Mouse (Mus musculus): ENCODE results near the gene Eml1.

Gene Eml1

DNA sequence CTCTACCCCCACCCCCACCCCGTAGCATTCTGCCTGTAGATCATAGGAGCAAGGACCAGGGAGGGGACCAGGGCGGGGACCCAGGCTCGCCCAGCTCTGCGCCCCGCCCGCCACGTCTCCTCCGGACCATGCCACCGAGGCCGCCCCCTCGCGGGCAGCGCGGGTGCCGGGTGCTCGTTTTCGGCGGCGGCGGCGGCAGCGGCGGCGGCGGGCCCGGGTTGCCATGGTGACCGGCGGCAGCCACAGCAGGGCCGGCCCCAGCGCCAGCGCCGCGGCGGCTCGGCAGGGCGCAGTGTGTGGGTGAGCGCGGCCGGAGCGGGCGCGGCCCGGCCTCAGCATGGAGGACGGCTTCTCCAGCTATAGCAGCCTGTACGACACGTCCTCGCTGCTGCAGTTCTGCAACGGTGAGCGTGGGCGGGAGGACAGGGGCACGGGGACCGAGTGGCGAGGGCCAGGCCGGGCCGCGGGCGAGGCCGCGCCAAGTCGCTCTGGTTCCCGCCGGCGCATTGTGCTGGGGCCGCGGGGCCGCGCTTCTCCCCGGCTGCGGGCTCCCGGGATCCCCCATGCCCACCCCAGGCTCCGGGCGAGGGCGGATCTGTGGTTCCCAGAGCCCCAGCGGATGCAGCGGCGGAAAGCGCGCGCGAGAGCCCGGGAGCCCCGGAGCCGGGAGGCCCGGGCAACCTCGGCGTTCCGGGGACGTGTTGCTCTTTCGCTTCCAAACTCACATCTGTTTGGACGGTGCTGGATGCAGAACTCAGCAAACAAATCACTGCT lies 52.3 kb downstream of the Eml1 start:
- DNase-seq = peak; percentile 68 to 75

GRCm38 (mm10) chr12:108430964-108431363 lies 60.2 kb downstream of the Eml1 start:
- DNase-seq = no peak

DNA sequence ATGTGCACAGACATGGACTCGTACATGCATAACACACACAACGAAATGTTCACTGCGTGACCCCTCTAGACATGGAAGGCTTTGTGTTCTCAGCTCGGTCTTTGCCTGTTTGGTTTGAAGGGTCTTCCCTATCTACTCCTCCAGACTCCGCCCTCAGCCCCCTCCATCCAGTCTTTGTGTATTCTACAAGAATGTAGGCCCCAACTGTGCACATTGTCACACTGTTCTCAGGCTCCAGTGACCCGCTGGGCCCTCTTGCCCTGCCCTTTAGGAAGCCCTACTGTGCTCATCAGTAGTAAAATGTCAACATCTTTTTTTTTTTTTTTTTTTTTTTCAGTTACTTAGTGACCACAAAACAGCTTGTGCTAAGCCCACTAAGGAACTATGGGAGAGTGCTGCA lies 61.0 kb downstream of the Eml1 start:
- DNase-seq = no peak

DNA sequence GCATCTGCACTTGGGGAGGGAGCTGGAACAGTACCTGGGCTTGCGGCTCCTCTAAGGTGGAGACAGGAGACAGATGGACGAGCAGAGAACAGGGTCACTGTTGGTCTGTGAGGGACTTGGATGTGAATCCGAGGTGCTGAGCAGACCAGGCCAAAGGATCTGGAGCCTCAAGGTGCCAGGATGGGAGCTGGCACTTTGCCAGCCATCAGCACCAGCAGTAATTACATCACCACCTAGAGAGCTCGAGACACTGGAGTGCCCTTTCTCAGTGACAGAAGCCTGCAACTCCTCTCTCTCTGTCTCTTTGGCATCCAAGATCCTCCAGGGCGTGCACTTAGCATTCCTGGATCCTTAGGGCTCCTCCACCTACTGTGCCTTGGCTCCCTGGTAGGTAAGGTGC lies 61.8 kb downstream of the Eml1 start:
- no peak for DNase-seq

DNA sequence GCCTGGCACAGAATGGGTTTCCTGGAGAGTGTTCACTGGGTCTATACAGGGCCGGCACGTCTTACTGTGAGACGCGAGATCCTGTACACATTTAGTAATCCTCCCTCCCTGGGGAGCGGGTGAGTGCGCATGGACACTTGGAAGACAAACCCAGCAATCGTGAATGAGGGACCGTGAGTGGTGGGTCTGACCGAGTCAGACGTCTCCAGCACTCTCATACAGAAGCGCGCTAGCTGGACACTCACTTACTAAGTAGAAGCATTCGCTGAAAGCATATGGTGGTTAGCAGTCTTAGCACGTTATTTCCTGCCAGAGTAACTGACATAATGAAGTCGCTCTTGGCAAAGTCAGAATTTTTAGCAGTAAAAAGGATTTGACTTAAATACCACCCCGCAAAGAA lies 62.3 kb downstream of the Eml1 start:
- DNase-seq = no peak

GRCm38 (mm10) chr12:108433498-108433897 lies 62.7 kb downstream of the Eml1 start:
- DNase-seq = no peak

DNA sequence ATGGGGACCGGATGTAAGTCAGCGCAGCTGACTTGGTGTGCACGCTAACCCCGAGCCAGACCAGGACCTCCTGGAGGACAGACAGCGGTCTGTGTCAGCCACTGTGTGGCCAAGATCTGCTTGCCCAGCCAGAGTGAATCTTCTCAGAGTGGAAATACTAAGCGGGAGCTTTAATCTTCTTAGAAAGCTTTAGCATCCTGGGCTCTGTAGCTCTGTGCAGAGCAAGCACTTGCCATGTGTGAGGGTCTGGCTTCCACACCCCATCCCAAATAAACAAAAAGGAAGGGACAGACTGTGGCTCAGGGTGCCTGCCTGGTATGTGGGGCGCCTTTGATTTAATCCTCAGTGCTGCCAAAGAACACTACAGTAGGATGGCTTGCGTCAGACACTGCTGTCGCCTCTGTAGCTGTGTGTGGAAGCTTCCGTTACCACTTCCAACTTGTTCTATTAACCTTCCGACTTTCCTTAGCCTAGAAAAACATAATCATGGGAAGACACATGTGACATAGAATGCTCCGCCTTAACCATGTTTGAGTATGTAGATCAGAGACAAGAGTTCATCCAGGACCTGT lies 64.8 kb downstream of the Eml1 start:
- DNase-seq = no peak

DNA sequence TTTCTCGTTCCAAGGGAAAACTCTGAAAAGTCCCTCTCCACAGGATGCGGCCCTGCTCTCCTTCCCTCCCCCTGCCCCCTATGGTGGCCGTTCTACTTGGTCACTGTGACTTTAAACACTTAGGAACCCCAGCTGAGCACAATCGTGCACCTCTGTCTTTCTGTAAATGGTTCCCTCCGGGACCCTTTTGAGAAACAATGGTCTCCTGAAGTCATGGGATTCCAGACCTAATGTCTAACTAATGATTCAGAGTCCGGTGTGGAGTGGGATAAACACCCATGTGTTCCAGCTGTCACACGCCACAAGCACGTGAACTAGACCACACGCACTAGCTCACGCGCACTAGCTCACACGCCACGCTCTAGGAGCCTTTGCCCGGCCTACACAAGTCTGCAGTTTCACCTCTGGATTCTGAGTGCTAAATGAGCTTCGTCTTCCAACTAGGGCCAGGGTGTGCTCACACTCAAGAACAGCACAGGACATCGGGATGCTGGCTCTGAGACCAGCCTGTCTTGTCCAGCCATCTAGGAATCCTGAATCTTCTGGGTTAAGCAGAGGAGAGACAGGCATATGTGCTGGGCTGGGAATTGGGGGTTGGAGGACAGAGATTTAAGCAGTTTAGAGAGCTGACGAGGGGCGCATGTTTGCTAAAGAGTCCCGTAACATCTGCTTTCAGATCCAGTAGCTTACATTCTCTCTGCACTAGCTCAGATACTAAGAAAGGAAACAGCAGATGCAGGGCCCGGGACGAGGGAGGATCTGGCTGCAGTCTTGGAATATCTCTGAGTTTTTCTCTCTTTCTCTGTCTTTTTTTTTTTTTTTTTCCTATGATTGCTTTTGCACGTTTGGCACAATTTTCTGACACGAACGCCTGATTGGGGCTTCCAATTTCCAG lies 65.5 kb downstream of the Eml1 start:
- DNase-seq = no peak

- DNase-seq = no peak
Measured at GRCm38 (mm10) chr12:108437446-108437845, 66.7 kb downstream of the Eml1 start.

- no peak for DNase-seq
Measured at GRCm38 (mm10) chr12:108443271-108443670, 72.5 kb downstream of the Eml1 start.

- DNase-seq = no peak
Measured at GRCm38 (mm10) chr12:108443708-108444107, 73.0 kb downstream of the Eml1 start.

DNA sequence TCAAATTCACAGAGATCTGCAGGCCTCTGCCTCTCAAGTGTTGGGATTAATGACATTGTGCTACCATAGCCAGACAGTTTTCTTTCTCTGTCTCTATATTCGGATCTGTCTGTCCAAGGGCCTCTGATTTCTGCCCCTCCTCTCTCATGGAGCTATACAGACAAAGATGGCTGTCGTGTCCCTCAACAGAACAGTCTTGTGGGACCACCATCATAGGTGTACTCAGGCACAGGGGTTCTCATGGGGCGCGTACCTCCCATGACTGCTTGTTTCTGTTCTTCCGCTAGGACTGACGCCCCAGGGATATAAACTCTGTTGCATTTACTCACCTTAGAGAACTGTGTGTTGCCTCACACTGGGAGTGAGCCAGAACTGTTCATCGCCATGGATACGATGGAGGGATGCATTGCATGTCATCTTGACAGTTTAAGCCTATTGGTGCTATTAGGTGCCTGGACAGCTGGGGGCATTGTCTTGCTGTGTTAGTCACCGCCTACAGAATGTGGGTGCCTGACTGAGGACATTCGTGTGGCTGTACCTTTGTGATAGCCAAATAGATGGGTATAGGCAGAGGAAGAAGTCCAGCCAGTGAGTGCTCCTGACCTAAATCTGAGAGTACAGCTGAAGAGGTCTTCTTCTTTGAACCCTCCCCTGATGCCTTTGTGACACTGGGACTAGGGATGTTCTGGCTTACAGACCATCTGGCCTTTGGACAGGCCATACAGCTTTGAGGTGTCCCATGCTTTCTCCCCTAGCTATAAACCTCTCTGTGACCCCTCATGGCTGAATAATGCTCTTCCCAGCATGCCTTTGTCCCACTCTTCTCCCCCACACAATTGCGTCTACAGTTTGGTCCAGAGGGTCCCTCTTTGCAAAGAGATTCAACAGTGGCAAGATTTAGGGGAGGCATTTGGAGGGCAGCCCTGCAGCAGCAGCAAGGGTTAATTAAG lies 73.7 kb downstream of the Eml1 start:
- no peak for DNase-seq

- DNase-seq = no peak
Measured at GRCm38 (mm10) chr12:108446721-108447120, 76.0 kb downstream of the Eml1 start.

DNA sequence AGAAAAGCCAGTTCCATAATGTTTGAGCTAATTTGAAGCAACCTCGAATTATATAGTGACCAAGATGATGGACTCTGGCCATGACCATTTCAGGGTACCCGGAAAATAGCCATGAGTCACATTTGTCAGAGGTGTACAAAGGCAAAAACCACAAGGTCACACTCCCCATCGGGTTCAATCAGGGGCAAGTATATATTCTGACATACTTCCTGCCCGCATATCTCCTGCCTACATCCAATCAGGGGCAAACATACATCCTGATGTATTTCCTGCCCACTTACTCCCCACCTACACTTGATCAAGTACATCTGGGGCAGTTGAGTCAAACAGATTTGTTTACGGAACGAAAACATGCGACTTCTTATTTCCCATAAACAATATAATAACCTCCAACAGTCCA lies 77.6 kb downstream of the Eml1 start:
- DNase-seq = no peak

GRCm38 (mm10) chr12:108449935-108450334 lies 79.2 kb downstream of the Eml1 start:
- no peak for DNase-seq

GRCm38 (mm10) chr12:108450546-108450945 lies 79.8 kb downstream of the Eml1 start:
- DNase-seq = no peak

- peak; percentile 3 to 8 for DNase-seq
Measured at GRCm38 (mm10) chr12:108452151-108452874, 81.6 kb downstream of the Eml1 start.

GRCm38 (mm10) chr12:108453561-108454044 lies 82.8 kb downstream of the Eml1 start:
- no peak for DNase-seq

DNA sequence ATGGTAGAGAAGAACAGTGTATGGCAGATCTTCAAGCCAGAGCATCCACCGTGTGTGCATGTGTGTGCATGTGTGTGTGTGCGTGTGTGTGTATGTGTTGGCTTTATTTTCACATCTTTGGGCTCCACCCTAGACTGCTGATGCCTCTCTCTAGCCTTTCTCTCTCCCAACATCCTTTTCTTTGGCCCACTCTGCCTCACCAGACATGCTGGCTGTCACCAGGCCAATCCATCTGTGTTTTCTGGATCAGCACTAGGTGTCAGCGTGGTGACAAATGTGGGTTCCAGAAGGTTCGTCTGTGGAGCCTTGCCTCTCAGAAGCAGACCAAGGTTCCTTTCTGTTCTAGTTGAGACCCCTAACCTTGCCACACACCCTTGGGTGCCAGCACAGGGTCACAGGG lies 84.2 kb downstream of the Eml1 start:
- no peak for DNase-seq

- no peak for DNase-seq
Measured at GRCm38 (mm10) chr12:108472898-108473297, 102.1 kb downstream of the Eml1 start.

GRCm38 (mm10) chr12:108474440-108474839 lies 103.7 kb downstream of the Eml1 start:
- no peak for DNase-seq

DNA sequence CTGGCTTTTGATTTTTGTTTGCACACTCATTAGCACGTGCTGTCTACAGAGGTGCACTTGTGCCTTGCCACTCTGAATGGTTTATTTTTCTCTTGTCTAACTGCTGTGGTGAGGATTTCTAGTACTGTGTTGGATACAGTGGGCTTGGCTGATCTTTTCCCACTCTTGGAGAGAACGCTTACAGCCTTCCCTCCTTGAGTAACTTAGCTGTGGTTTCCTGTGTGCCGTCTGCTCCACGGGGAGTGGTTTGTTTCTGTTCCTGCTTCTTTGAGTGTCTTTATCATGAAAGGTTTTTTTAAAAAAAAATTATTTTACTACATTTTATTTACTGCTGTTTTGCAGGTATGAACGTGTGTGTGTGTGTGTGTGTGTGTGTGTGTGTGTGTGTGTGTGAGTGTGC lies 108.0 kb downstream of the Eml1 start:
- no peak for DNase-seq
